Mouse (Mus musculus): ENCODE results near the gene Usp29. TPM values are rescaled to one million over a fixed set of nuclear protein-coding genes. Genes with fewer than 3 reads are reported as not detected.

Usp29 gene
- polyA plus RNA-seq, 1 experiment = not detected

DNA sequence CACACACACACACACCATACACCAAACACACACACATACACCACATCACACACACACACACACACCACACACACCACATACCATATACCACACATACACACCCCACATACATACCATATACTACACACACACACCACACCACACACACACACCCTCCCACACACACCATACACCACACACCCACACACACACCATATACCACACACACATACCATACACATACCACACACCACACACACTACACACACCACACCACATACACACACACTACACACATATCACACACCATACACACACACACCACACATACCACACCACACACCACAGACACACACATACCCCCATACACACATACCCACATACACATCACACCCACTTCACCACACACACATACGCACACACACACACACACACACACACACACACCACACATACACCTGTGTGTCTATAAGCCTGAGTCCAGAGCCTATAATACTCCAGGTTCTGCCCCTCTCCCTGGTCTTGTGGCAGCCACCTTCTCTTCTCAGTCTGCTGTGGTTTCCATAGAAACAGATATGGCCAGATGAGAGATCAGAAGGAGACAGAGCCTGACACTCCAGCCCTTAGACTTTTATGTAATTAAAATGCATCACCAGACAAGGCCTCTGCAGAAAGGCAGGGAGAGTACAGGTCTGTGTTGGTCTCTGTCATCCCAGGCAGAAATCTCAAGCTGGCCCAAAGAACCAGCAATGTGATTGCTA lies 188.9 kb downstream of the Usp29 start:
- DNase-seq (ENCODE audit: low read depth in 1 of 2, low spot score in 2 of 2) = no peak
- H3K4me3 ChIP-seq (ENCODE audit: extremely low read depth, insufficient read depth, insufficient read length) = no peak overlapping the region
- no peak for TF ChIP-seq POLR2A (IDR thresholded peaks at IDR 0.05; ENCODE audit: low read depth, low read length)
- TF ChIP-seq CTCF (IDR thresholded peaks at IDR 0.05; ENCODE audit: extremely low read depth, insufficient read depth, insufficient read length, insufficient replicate concordance) = no peak
- H3K4me1 ChIP-seq (ENCODE audit: control insufficient read depth, insufficient read depth, insufficient read length) = no peaks in the 10 kb centered on the region
- no peak overlapping the region for H3K27ac ChIP-seq (ENCODE audit: insufficient read depth, low read length)
- no peaks in the 10 kb centered on the region for H3K27me3 ChIP-seq (ENCODE audit: control insufficient read depth, insufficient read depth, low read length)
- WGBS = 83% methylated on average over 1 of the region's 1 CpGs
- H3K36me3 ChIP-seq (ENCODE audit: control insufficient read depth, insufficient read depth, low read length) = no peaks in the 10 kb centered on the region

DNA sequence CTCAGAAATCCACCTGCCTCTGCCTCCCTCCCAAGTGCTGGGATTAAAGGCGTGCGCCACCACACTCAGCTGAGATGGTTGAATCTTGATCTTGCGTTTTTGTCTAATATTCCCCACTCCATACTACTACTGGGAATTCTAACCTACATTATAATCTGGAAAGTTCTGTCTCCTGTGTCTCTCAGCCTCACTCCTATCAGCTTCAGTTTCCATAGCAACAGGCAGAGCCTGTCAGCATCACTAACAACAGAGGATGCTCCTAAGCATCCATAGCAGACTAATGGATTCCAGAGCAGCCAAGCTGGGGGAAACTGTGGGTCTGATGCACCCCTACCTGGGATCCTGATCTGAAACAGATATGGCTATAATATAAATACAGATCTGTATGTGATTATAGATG lies 193.1 kb downstream of the Usp29 start:
- Histone ChIP-seq H3K27me3 (ENCODE audit: control insufficient read depth, insufficient read depth, low read length) (no peaks in the 10 kb centered on the region), H3K27ac (ENCODE audit: insufficient read depth, low read length) (no peak overlapping the region), H3K4me1 (ENCODE audit: control insufficient read depth, insufficient read depth, insufficient read length) (no peaks in the 10 kb centered on the region), H3K4me3 (ENCODE audit: extremely low read depth, insufficient read depth, insufficient read length) (no peak overlapping the region), H3K36me3 (ENCODE audit: control insufficient read depth, insufficient read depth, low read length) (no peaks in the 10 kb centered on the region)
- DNase-seq (ENCODE audit: low read depth in 1 of 2, low spot score in 2 of 2) = no peak
- 93% methylated on average over 3 of the region's 3 CpGs for WGBS
- TF ChIP-seq CTCF (IDR thresholded peaks at IDR 0.05; ENCODE audit: extremely low read depth, insufficient read depth, insufficient read length, insufficient replicate concordance) (no peak), POLR2A (IDR thresholded peaks at IDR 0.05; ENCODE audit: low read depth, low read length) (no peak)

DNA sequence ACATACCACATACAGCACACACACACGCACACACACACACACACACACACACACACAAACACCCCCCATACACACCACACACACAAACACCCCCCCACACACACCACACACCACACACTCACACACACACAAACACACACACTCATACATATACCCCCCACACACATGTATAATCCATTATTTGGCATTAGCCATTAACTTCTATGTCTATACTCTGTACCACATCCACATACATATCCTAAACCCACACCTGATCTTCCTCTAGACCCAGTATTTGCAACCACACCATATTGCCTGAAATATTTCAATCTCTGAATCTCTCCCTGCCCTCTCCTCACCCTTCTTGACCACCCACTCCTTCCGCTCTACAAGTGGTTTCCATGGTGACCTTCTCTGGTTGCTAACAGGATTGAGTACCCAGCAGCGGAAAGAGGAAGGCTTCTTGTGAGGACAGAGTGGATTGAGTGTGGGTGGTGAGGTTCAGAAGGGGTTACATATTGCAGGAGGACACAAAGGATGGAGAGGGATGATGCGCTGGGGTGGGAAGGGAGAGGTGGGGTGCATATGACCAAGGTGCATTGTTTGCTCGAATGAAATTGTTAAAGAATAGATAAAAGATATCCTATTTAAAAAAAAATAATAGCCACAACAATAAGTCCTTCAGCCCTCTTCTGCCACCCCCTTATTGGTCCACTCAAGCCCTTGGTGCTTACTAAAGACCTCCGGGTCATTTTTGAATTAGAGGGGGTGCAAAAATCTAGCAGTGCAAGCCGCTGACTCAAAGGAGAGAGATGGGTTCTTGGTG lies 195.8 kb downstream of the Usp29 start:
- TF ChIP-seq POLR2A (IDR thresholded peaks at IDR 0.05; ENCODE audit: low read depth, low read length) = no peak
- H3K27ac ChIP-seq (ENCODE audit: insufficient read depth, low read length) = no peak overlapping the region
- H3K4me3 ChIP-seq (ENCODE audit: extremely low read depth, insufficient read depth, insufficient read length) = no peak overlapping the region
- H3K27me3 ChIP-seq (ENCODE audit: control insufficient read depth, insufficient read depth, low read length) = no peaks in the 10 kb centered on the region
- WGBS = 69% methylated on average over 7 of the region's 7 CpGs
- no peak for DNase-seq (ENCODE audit: low read depth in 1 of 2, low spot score in 2 of 2)
- no peaks in the 10 kb centered on the region for H3K4me1 ChIP-seq (ENCODE audit: control insufficient read depth, insufficient read depth, insufficient read length)
- H3K36me3 ChIP-seq (ENCODE audit: control insufficient read depth, insufficient read depth, low read length) = no peaks in the 10 kb centered on the region

DNA sequence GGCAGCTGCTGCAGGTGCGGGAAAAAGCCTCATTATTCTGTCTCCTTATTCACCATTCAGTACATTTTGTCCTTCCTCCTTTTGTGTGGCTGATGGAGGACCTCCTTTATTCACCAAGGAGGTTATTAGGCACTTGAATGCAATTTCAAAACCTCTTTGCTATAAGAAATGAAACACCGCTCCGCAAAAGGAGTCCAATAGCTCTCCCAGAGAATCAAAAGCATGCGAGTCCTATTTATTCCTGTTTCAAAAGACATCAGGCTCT lies 196.3 kb downstream of the Usp29 start:
- Histone ChIP-seq H3K27ac (ENCODE audit: insufficient read depth, low read length) (no peak overlapping the region), H3K4me1 (ENCODE audit: control insufficient read depth, insufficient read depth, insufficient read length) (no peaks in the 10 kb centered on the region), H3K27me3 (ENCODE audit: control insufficient read depth, insufficient read depth, low read length) (no peaks in the 10 kb centered on the region), H3K36me3 (ENCODE audit: control insufficient read depth, insufficient read depth, low read length) (no peaks in the 10 kb centered on the region), H3K4me3 (ENCODE audit: extremely low read depth, insufficient read depth, insufficient read length) (no peak overlapping the region)
- no peak for DNase-seq (ENCODE audit: low read depth in 1 of 2, low spot score in 2 of 2)
- TF ChIP-seq POLR2A (IDR thresholded peaks at IDR 0.05; ENCODE audit: low read depth, low read length) (no peak), CTCF (IDR thresholded peaks at IDR 0.05; ENCODE audit: extremely low read depth, insufficient read depth, insufficient read length, insufficient replicate concordance) (no peak)
- WGBS = 83% methylated on average over 4 of the region's 4 CpGs

DNA sequence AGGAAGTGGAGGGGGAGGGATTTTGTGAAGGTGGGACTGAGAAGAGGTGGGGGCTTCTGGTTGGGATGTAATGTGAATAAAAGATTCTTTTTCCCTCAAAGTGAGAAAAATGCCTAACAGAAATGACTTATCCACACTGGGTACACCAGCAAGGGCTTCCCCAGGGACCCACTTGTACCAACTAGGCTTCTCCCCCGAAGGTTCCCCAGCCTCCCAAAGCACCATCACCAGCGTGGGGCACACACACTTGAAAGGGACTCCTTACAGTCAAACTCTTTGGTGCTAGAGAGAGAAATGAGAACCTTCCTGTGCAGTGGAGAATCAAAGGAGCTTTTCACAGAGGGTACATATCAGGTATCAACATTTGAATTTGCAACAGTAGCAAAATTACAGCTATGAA lies 198.9 kb downstream of the Usp29 start:
- DNase-seq (ENCODE audit: low read depth in 1 of 2, low spot score in 2 of 2) = no peak
- H3K4me1 ChIP-seq (ENCODE audit: control insufficient read depth, insufficient read depth, insufficient read length) = no peaks in the 10 kb centered on the region
- no peak for TF ChIP-seq POLR2A (IDR thresholded peaks at IDR 0.05; ENCODE audit: low read depth, low read length)
- H3K36me3 ChIP-seq (ENCODE audit: control insufficient read depth, insufficient read depth, low read length) = no peaks in the 10 kb centered on the region
- H3K27me3 ChIP-seq (ENCODE audit: control insufficient read depth, insufficient read depth, low read length) = no peaks in the 10 kb centered on the region
- 53% methylated on average over 2 of the region's 2 CpGs for WGBS
- H3K27ac ChIP-seq (ENCODE audit: insufficient read depth, low read length) = no peak overlapping the region
- no peak overlapping the region for H3K4me3 ChIP-seq (ENCODE audit: extremely low read depth, insufficient read depth, insufficient read length)

DNA sequence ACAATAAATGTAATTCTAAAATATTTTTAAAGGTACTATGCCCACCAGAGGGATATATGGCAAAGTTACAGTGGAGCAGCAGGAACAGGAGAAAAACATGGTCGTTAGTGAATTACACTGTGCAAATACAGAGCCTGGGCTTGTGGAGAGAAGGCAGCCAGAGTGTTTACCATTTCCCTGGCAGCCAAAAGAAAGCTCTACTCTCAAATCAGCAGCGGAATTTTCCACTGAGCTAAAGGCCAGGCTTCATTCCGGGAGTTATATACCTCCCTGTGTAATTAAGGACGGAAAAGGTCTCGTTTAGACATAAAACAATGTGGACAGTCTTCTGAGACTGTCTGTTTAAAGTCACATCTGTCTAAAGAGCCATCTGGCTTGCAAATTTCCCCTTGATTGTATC lies 204.4 kb downstream of the Usp29 start:
- 56% methylated on average over 5 of the region's 5 CpGs for WGBS
- Histone ChIP-seq H3K4me3 (ENCODE audit: extremely low read depth, insufficient read depth, insufficient read length) (no peak overlapping the region), H3K27ac (ENCODE audit: insufficient read depth, low read length) (no peak overlapping the region), H3K36me3 (ENCODE audit: control insufficient read depth, insufficient read depth, low read length) (no peaks in the 10 kb centered on the region), H3K4me1 (ENCODE audit: control insufficient read depth, insufficient read depth, insufficient read length) (no peaks in the 10 kb centered on the region), H3K27me3 (ENCODE audit: control insufficient read depth, insufficient read depth, low read length) (no peaks in the 10 kb centered on the region)
- DNase-seq (ENCODE audit: low read depth in 1 of 2, low spot score in 2 of 2) = no peak
- TF ChIP-seq POLR2A (IDR thresholded peaks at IDR 0.05; ENCODE audit: low read depth, low read length) (no peak), CTCF (IDR thresholded peaks at IDR 0.05; ENCODE audit: extremely low read depth, insufficient read depth, insufficient read length, insufficient replicate concordance) (no peak)

DNA sequence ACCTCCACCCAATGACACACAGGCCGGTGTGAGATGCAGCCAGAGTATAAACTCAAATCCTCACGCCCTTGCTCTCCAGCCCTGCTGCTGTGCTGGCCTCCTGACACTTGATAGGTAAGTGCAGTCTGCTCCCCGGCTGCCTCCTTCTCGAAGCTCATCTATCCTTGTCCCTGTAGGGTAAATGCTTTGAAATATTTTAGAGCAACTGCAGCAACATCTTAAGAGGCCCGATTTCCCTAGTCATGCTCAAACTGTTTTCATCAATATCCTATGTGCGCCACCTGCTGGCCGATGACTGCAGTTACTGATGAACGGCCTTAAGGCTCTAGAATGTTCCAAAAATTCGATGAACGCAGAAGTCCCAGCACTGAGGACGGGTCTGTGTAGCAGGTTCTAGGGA lies 206.7 kb downstream of the Usp29 start:
- 33% methylated on average over 11 of the region's 11 CpGs for WGBS
- Histone ChIP-seq H3K27ac (ENCODE audit: insufficient read depth, low read length) (no peak overlapping the region), H3K4me1 (ENCODE audit: control insufficient read depth, insufficient read depth, insufficient read length) (no peaks in the 10 kb centered on the region), H3K4me3 (ENCODE audit: extremely low read depth, insufficient read depth, insufficient read length) (no peak overlapping the region), H3K27me3 (ENCODE audit: control insufficient read depth, insufficient read depth, low read length) (no peaks in the 10 kb centered on the region), H3K36me3 (ENCODE audit: control insufficient read depth, insufficient read depth, low read length) (no peaks in the 10 kb centered on the region)
- DNase-seq (ENCODE audit: low read depth in 1 of 2, low spot score in 2 of 2) = peak; percentile 5 to 29
- TF ChIP-seq CTCF (IDR thresholded peaks at IDR 0.05; ENCODE audit: extremely low read depth, insufficient read depth, insufficient read length, insufficient replicate concordance) = peak; percentile 42; the same call in 1 of the 2 replicates
- no peak for TF ChIP-seq POLR2A (IDR thresholded peaks at IDR 0.05; ENCODE audit: low read depth, low read length)
